Mouse (Mus musculus) megakaryocyte, adult 5-6 weeks (primary cell): ENCODE data around the gene Tmem28. TPM values are rescaled to one million over a fixed set of nuclear protein-coding genes. Genes with fewer than 3 reads are reported as not detected.

Experiments used
- ATAC-seq: 2 replicates; pipeline ENCODE4 v1.8.0; 2016; ENCODE audit warnings: mild to moderate bottlenecking, inconsistent platforms; ENCODE audit not compliant: poor library complexity, severe bottlenecking
- total RNA-seq, 2 experiments: library from RNA; stranded (forward) in 1 of 2; stranded (reverse) in 1 of 2; fragments of 153-499, 151-499 nt in 1 of 2; fragments of 221-1000, 200-1000 nt in 1 of 2; gene quantifications; 2 replicates each; pipeline versions ENCODE4 v1.2.3 to v1.2.4; 2015 to 2017

Tmem28 gene
- total RNA-seq (2015), result not detected in 2 replicates
- total RNA-seq (2017), result not detected in 2 replicates

GRCm38 (mm10) chrX:99820790-99821395 is at the start of gene Tmem28:
Tmem28 (plus strand) TSS chrX:99821021.
- ATAC-seq, result no peak

- no peak for ATAC-seq
Observed at GRCm38 (mm10) chrX:99780308-99780707, 40.5 kb upstream of the Tmem28 start.

DNA sequence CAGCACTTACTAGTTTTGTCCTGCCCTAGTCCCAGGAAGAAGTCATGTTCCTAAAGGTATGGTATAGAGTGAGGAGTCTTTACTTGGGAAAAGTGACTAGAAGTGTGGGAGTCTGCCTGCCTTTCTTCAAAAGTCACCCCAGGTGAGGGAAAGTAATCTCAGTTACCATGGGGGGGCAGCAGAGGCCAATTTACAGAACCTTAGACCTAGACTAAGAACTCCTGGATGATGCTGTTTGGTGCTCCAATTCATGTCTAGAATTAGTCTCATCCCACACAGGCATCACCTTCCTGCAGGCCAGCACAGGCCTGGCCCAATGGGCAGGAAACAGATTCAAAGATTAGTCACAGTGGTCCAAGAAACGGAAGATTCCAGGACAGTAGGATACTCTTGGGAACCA is 12.4 kb upstream of the Tmem28 start:
- no peak for ATAC-seq

DNA sequence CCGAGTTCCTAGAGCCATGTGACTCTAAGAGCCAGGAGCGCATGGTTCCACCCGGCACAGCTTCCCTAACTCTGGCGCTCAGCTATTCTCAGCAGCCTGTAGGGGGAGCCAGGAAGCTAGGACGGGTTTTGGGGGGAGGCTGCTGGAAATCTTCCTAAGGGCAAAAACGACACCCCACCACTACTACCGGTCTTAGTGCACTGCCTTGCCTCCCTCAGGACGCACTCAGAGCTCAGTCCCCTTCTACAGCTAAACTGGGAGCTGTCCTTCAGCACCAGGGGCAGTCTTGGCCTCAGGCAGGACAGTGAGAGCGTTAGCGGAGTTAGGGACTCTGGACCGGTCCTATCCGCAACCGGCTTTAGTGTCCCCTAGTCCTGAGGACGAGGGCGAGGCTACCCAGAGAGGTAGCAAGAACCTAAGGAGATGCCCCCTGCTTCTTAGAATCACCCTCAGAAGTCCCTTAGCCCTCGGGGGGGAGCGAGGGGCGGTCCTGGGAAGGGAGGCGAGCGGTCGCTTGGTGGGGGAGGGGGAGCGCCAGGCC is 1.4 kb upstream of the Tmem28 start:
- no peak for ATAC-seq

DNA sequence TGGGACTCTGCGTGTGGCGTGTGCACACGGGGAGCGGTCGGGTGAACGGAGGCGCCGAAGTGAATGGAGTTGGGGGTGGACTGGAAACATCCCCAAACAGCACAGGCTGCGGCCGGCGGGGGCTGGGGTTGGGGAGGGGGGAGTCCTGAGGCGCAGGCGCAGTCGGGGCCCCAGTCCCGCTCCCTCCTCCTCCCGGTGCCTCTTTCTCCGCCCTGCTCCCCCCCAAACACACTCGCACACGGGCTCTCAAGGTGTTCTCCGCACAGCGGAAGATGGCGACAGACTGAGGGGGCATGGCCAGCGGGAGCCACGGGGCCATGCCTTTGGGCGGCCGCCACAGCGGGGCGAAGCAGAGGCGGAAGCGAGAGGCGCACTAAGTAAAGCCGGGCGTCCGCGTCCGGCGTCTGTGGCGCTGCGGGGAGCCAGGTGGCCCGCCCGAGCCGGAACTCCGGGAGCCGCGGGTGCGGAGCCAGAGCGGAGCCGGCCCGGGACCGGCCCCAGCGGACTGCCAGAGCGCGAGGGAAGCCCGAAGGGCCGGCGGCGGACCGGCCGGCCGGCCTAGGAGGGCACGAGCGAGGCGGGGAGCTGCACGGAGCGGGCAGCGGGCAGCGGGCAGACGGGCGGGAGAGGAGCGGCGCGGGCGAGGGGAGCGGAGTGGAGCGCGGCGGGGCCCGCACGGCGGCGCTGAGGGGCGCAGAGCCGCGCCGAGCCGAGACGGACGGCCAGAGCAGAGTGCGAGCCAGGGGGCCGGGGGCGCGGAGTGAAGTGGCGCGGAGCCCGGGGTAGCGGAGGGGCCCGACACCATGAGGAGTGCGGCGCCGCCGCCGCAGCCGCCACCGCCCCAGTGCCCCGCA is 658 bp upstream of the Tmem28 start:
- ATAC-seq, result no peak

- no peak for ATAC-seq
Observed at GRCm38 (mm10) chrX:99842090-99842489, 21.3 kb downstream of the Tmem28 start.

- peak; percentile 72 for ATAC-seq
Observed at GRCm38 (mm10) chrX:99853261-99853741, 32.5 kb downstream of the Tmem28 start.

GRCm38 (mm10) chrX:99853834-99854233 is 33.0 kb downstream of the Tmem28 start:
- ATAC-seq, result no peak

- ATAC-seq, result no peak
Observed at GRCm38 (mm10) chrX:99872228-99872627, 51.4 kb downstream of the Tmem28 start.

DNA sequence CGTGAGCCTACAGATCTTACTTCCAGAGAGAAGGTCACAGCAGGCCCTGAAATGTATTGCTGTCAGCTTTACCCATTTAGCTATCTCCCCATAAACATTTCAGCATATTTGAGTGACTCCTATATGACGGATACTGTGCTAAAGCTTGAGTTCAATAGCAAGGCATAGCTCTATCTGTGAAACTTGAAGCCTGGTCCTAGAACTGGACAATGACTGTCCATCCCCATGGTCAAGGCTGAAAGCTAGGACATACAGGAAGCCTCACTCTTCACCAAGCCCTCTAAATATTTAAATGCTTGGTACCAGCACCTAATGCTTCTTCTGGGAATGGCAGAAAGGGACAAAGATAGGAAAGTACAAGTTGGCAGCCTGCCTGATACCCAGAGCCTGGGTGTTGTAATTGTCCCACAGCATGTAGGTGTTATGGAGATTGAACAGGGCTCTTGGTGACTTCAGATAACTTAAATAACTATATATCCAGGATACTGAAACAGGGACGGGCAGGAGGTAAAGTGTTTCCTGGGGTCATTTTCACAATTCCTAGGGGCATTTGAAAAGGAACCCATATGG is 51.9 kb downstream of the Tmem28 start:
- no peak for ATAC-seq

DNA sequence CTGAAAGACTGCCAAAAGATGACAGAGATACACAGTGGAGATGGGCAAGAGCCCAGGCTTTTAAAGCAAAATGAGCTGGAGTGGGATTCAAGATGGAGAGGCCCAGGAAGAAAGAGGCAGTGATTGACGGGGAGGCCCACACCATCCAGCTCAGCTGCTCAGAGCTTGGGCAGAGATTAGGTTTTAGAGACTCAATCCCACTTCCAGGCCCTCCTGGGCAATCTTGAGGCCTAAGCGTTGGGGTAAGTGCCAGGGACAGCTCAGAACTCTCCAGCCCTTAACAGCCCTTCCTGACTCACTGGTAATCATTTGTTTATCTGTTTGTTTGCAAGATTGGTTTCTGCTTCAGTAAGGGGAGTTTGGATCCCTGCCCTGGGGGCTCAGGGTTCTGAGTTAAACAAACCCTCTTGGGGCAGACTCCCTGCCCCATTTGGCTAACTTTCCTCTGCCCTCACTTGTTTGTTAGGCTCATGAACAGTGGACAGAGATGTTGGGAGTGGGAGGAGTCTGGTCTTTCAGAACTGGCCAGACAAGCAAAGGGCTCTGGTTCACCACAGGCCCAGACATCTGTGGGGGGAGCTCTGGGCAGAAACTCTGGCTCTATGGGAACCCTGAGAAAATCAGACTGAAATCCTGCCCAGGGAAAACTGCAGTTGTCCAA is 52.6 kb downstream of the Tmem28 start:
- ATAC-seq, result no peak

- ATAC-seq, result no peak
Observed at GRCm38 (mm10) chrX:99873920-99874296, 53.1 kb downstream of the Tmem28 start.

- ATAC-seq, result no peak
Observed at GRCm38 (mm10) chrX:99876781-99877180, 56.0 kb downstream of the Tmem28 start.

DNA sequence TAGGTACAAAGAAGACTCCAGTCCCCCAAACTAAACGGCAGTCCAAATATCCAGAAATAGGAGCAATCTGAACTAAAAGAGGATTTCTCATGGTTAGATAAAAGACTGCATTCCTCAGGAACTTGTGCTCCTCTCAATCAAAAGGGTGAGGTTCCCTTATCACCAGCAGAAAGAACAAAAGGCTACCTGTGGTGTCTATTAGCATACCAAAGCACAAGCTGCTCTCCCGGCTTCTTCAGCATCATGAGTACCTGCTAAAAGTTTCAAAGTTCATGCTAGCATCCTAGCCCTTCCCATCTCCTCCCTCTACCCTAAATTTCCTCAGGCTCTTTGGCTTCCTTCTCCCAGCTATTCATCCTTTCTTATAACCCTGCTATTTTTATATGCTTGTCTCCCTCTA is 62.6 kb downstream of the Tmem28 start:
- no peak for ATAC-seq

Other genes starting within 250 kb of the Tmem28 start
- 0.20 TPM in 1 of 2 replicates, not detected in the other for gene Eda, start 154.6 kb downstream of the Tmem28 start, total RNA-seq (2015)
- gene Eda, start 154.6 kb downstream of the Tmem28 start, total RNA-seq (2017), result 0.11 TPM in 1 of 2 replicates, not detected in the other